Mouse (Mus musculus) monocyte, adult 2 months (primary cell): Measurements from ENCODE around the gene Sdhb.
A peak's percentile ranks its signal among the peaks of the same experiment; 100 is the strongest.

Experiments used
- DNase-seq, 2 experiments: peaks; one replicate each; pipeline ENCODE4 v3.0.0; 2022; ENCODE audit warnings: low spot score in 2 of 2, low read depth in 1 of 2

Sdhb gene

DNA sequence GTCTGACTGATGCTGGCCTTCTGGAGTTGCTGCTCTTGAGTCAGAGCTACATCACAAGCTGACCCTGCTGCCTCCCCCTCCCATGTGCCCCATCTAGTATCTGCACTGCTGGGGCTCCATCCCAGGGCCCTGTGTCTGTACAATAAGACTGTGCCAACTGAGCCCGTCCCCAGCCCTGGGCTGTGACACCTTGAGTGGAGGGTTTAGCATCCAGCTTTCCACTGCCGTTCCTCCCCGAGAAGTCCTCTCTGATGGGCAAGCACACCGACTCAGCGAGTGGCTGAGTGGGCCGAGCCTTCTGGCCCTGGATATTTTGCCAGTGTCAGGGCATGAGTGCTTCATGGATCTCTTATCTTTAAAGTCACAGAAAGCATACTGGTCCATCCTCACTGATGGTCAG is 13.4 kb downstream of the Sdhb start:
- DNase-seq, result no peak

- no peak for DNase-seq
These were observed 14.4 kb downstream of the Sdhb start for GRCm38 (mm10) chr4:140975356-140975755.

GRCm38 (mm10) chr4:140977278-140977677 is 16.3 kb downstream of the Sdhb start:
- DNase-seq, result no peak

GRCm38 (mm10) chr4:140977886-140978692 is 17.1 kb downstream of the Sdhb start:
- DNase-seq, result no peak

- DNase-seq, result no peak
These were observed 20.6 kb downstream of the Sdhb start for GRCm38 (mm10) chr4:140981605-140982004.

GRCm38 (mm10) chr4:140982808-140983207 is 21.8 kb downstream of the Sdhb start:
- no peak for DNase-seq

- DNase-seq, result peak; percentile 80 to 81
These were observed 22.4 kb downstream of the Sdhb start for GRCm38 (mm10) chr4:140983442-140983841.

DNA sequence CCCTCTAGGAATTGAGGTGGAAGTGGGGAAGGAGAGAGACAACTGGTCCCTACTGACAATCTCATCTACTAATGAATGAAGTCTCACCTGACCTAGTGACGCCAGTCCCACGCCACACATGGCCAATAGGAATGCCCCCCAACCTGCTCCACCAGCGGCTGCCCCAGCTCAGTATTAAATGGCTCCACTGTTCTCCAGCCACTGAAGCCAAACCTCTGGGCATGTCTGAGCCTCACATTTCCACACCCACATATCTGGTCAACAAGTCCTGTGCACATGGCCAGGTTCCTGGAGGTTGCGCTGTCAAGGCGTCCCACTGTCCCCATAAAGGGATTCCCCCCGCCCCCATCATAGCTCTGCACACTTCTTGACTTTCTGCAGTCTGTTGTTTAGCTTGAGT is 23.5 kb downstream of the Sdhb start:
- no peak for DNase-seq

- no peak for DNase-seq
These were observed 25.2 kb downstream of the Sdhb start for GRCm38 (mm10) chr4:140986024-140986710.

DNA sequence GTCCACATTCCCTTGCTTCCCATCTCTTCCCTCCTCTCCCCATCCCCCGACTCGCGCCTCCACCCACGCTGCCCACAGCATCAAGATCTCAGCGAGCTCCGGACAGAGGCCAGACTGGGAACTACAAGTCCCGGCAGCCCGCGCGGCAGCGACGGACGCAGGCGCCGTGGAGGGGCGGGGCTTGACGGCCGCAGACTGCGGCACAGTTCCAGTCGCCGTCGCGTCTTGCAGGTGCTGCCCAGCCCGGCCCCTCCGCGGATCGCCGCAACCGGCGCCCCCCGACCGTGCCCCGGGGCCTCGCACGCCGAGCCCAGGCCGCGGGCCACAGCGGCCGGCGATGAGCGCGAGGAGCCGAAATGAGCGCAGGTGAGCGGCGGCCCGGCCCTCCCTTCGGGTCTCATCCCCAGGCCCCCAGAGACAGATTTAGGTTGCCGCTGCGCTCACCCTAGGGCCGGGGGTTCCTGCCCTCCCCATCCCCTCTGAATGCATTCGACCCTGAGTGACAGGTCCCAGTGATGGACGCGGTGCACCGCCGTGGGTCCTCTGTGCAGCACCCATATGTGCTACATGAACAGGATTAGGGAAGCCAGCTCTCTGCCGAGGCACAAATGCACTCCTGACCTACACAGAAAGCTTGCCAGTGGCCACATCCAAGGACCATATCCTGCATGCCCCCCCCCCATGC is 25.9 kb downstream of the Sdhb start, which contains the start of gene Atp13a2:
Atp13a2 (plus strand) TSS at position 163 of the 685 bp plus-strand sequence.
- peak; percentile 36 to 78 for DNase-seq

GRCm38 (mm10) chr4:140987476-140987875 is 26.5 kb downstream of the Sdhb start:
- no peak for DNase-seq

DNA sequence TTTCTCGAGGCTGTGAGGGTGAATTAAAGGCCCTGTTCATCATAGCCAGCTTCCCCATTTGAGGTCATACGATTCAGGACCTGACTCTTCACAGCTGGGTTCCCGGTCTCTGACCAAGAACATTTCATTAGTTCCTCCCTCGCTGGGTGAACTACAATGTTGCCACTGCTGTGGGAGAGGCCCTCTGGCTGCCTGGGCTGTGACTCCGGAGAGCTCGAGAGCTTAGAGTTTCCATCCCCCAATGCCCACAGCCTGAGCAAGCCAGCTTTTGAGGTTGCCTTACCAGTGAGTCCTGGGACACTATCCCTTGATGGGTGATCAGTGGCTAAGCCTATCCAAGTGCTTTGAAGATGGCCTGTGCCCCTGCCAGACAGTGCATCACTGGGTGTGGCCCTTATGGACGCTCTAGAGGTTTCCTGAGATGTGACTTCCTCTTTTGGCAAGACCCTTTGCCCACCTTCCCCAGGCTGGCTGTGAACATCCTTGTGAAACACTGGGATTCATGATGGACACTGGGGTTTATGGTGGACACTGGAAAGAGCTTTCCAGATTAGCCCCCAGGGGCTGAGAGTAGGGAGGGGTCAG is 27.8 kb downstream of the Sdhb start:
- peak; percentile 68 to 79 for DNase-seq

DNA sequence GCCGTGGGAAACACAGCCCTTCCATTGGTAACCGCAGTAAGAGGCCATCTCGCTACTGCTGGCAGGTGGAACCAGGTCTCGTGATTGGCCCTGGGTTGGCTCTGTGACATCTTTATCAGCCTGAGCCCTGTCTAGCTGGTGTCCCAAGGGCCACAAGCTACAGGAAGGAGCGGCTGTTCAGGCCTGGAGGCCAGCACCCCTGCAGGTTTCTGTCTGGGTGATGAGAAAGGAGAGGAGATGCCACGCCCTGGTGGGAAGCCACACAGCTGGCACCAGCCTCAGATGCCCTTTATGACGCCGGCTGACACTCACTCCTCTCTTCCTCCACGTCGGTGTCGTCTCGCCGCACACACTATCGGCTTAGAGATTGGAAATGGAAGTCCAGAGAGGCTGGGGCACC is 28.4 kb downstream of the Sdhb start:
- peak in 1 of 2 experiments; percentile 15 for DNase-seq

GRCm38 (mm10) chr4:140992215-140992614 is 31.2 kb downstream of the Sdhb start:
- DNase-seq, result no peak

- no peak for DNase-seq
These were observed 32.8 kb downstream of the Sdhb start for GRCm38 (mm10) chr4:140993846-140994245.

DNA sequence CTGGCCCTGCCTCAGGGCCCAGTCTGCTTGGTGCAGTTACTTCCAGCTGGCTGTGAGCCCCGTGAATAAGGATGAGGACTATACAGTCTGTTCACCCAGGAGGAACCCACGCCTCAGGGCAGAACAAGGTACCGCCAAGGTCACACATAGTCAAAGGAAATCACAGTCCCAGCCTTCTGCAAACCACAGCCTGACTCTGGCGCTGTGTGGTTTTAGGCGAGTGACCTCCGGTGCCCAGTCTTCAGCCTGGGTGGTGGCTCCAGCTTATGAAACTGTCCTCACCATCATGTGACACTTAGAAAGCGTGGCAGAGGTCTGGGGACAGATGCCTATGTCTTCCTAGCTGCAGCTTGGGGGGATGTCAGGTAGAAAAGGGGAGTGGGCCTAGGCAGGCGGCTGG is 34.8 kb downstream of the Sdhb start:
- DNase-seq, result no peak

DNA sequence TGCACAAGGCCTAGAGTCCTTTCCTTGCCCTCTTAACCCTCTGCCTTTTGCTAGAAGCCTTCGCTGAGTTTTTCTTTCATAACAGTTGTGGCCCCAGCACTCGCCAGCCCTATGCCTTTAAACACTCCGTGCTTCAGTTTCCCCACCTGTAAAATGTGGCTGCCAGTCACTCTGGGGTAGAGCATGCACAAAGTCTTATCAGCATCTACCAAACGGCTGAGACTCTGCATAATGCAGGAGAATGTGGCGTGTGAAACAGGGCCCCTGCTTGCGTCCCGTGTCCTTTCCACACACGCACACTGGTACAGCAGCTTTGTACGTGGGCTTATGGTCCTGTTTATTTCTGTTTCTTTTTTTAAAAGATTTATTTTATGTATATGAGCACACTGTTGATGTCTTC is 35.8 kb downstream of the Sdhb start:
- DNase-seq, result no peak

GRCm38 (mm10) chr4:141005983-141006382 is 45.0 kb downstream of the Sdhb start:
- no peak for DNase-seq

DNA sequence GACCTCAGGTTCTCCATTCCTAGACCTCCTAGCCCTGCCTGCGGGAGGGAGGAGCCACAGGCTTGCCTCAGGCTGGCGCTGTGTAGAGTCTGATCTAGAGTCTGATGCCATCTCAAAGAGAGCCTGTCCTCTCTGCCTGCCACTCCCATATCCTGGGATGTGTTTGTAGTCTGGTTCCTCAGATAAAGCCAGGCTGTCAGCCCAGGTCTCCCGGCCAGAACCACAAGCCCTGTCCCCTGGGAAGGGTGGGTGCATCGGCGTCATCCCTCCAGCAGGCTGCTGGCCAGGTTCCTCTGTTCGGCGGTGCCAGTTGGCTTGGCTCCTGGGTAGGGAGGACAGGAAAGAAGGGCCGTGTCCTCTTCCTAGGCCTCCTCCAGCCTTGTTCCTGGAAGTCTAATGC is 47.0 kb downstream of the Sdhb start:
- DNase-seq, result no peak

- DNase-seq, result no peak
These were observed 49.1 kb downstream of the Sdhb start, which contains the start of gene Mfap2 for GRCm38 (mm10) chr4:141010118-141010517. TSS of gene Mfap2 (plus strand) at chr4:141010418.

DNA sequence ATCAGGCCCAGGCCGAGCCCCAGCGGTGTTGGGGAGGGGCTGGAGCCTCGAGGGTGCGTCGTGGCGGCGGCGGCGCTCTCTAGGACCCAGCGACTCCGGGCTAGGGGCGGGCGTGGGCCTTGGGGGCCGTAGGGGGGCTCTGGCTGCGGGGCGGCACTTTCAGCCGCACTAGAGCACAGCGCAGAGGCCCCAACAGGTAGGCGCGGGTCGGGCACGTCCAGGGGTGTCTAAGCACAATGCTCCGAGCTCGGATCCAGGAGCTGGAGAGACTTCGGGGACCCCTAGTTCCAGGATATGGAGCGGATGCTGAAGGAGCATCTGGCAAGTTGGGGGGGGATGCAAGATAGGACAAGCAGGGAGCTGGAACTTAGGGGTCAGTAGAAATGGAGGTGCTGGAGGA is 49.5 kb downstream of the Sdhb start:
- no peak for DNase-seq
